Mouse (Mus musculus): ENCODE results near the gene Hoxb7. TPM values are rescaled to one million over a fixed set of nuclear protein-coding genes. Genes with fewer than 3 reads are reported as not detected.
A peak's percentile ranks its signal among the peaks of the same experiment; 100 is the strongest.

The Hoxb7 gene
- polyA plus RNA-seq, 1 experiment, result 15.5 TPM

- Histone ChIP-seq H3K27me3 (replicated peaks; ENCODE audit: control insufficient read depth, insufficient read depth, low read length) (no peaks in the 10 kb centered on the region), H3K4me1 (ENCODE audit: control insufficient read depth, insufficient read depth, low read length) (peaks cover 17% of the 10 kb centered on the region; the same call in 1 of the 2 replicates), H3K36me3 (ENCODE audit: control insufficient read depth, insufficient read depth, low read length) (no peaks in the 10 kb centered on the region), H3K4me3 (ENCODE audit: insufficient read depth, low read depth, low read length) (peak overlapping the region; percentile 95), H3K27ac (ENCODE audit: insufficient read depth, low read depth, low read length) (peak overlapping the region; percentile 99)
- DNase-seq, result peak; percentile 76
- TF ChIP-seq POLR2A (IDR thresholded peaks at IDR 0.05; ENCODE audit: low read depth, low read length) (no peak), CTCF (conservative IDR thresholded peaks at IDR 0.05; ENCODE audit: insufficient read depth, insufficient read length, low read depth, low read length) (no peak)
- under 1% methylated on average over 12 of the region's 12 CpGs for WGBS
Measured at GRCm38 (mm10) chr11:96292565-96293301, 6.3 kb downstream of the Hoxb7 start.

- peak; percentile 62 for DNase-seq
- Histone ChIP-seq H3K36me3 (ENCODE audit: control insufficient read depth, insufficient read depth, low read length) (no peaks in the 10 kb centered on the region), H3K4me3 (ENCODE audit: insufficient read depth, low read depth, low read length) (peak overlapping the region; percentile 95), H3K27ac (ENCODE audit: insufficient read depth, low read depth, low read length) (peak overlapping the region; percentile 99), H3K4me1 (ENCODE audit: control insufficient read depth, insufficient read depth, low read length) (peaks cover 10% of the 10 kb centered on the region; the same call in 1 of the 2 replicates), H3K27me3 (replicated peaks; ENCODE audit: control insufficient read depth, insufficient read depth, low read length) (no peaks in the 10 kb centered on the region)
- WGBS, result under 1% methylated on average over 22 of the region's 22 CpGs
- no peak for TF ChIP-seq POLR2A (IDR thresholded peaks at IDR 0.05; ENCODE audit: low read depth, low read length)
- no peak for TF ChIP-seq CTCF (conservative IDR thresholded peaks at IDR 0.05; ENCODE audit: insufficient read depth, insufficient read length, low read depth, low read length)
Measured at GRCm38 (mm10) chr11:96293302-96293921, 7.0 kb downstream of the Hoxb7 start.

GRCm38 (mm10) chr11:96294245-96295091, 8.0 kb downstream of the Hoxb7 start:
- Histone ChIP-seq H3K4me3 (ENCODE audit: insufficient read depth, low read depth, low read length) (peak overlapping the region; percentile 95), H3K27ac (ENCODE audit: insufficient read depth, low read depth, low read length) (peak overlapping the region; percentile 83), H3K36me3 (ENCODE audit: control insufficient read depth, insufficient read depth, low read length) (no peaks in the 10 kb centered on the region), H3K27me3 (replicated peaks; ENCODE audit: control insufficient read depth, insufficient read depth, low read length) (no peaks in the 10 kb centered on the region), H3K4me1 (ENCODE audit: control insufficient read depth, insufficient read depth, low read length) (peaks cover 7% of the 10 kb centered on the region; the same call in 1 of the 2 replicates)
- no peak for TF ChIP-seq POLR2A (IDR thresholded peaks at IDR 0.05; ENCODE audit: low read depth, low read length)
- TF ChIP-seq CTCF (conservative IDR thresholded peaks at IDR 0.05; ENCODE audit: insufficient read depth, insufficient read length, low read depth, low read length), result peak; percentile 79
- WGBS, result under 1% methylated on average over 32 of the region's 32 CpGs
- peak; percentile 95 for DNase-seq

GRCm38 (mm10) chr11:96295092-96295835, 8.8 kb downstream of the Hoxb7 start:
- Histone ChIP-seq H3K27me3 (replicated peaks; ENCODE audit: control insufficient read depth, insufficient read depth, low read length) (no peaks in the 10 kb centered on the region), H3K36me3 (ENCODE audit: control insufficient read depth, insufficient read depth, low read length) (no peaks in the 10 kb centered on the region), H3K27ac (ENCODE audit: insufficient read depth, low read depth, low read length) (peak overlapping the region; percentile 90), H3K4me3 (ENCODE audit: insufficient read depth, low read depth, low read length) (peak overlapping the region; percentile 95), H3K4me1 (ENCODE audit: control insufficient read depth, insufficient read depth, low read length) (peaks cover 7% of the 10 kb centered on the region; the same call in 1 of the 2 replicates)
- TF ChIP-seq POLR2A (IDR thresholded peaks at IDR 0.05; ENCODE audit: low read depth, low read length), result no peak
- no peak for TF ChIP-seq CTCF (conservative IDR thresholded peaks at IDR 0.05; ENCODE audit: insufficient read depth, insufficient read length, low read depth, low read length)
- peak; percentile 95 for DNase-seq
- under 1% methylated on average over 30 of the region's 30 CpGs for WGBS

- no peak overlapping the region for H3K4me3 ChIP-seq (ENCODE audit: insufficient read depth, low read depth, low read length)
- 0 out of 2 replicates have a peak overlapping the region, but pooled peaks have one; percentile 18 for H3K27ac ChIP-seq (ENCODE audit: insufficient read depth, low read depth, low read length)
- WGBS, result 50% methylated on average over 2 of the region's 2 CpGs
- no peak for DNase-seq
- H3K4me1 ChIP-seq (ENCODE audit: control insufficient read depth, insufficient read depth, low read length), result peaks cover 4% of the 10 kb centered on the region; the same call in 1 of the 2 replicates
- H3K27me3 ChIP-seq (replicated peaks; ENCODE audit: control insufficient read depth, insufficient read depth, low read length), result no peaks in the 10 kb centered on the region
- peaks cover 2% of the 10 kb centered on the region; the same call in 1 of the 2 replicates for H3K36me3 ChIP-seq (ENCODE audit: control insufficient read depth, insufficient read depth, low read length)
- TF ChIP-seq CTCF (conservative IDR thresholded peaks at IDR 0.05; ENCODE audit: insufficient read depth, insufficient read length, low read depth, low read length), result no peak
- TF ChIP-seq POLR2A (IDR thresholded peaks at IDR 0.05; ENCODE audit: low read depth, low read length), result no peak
Measured at GRCm38 (mm10) chr11:96296997-96297396, 10.6 kb downstream of the Hoxb7 start.

GRCm38 (mm10) chr11:96297428-96297827, 11.0 kb downstream of the Hoxb7 start:
- Histone ChIP-seq H3K27me3 (replicated peaks; ENCODE audit: control insufficient read depth, insufficient read depth, low read length) (no peaks in the 10 kb centered on the region), H3K36me3 (ENCODE audit: control insufficient read depth, insufficient read depth, low read length) (peaks cover 2% of the 10 kb centered on the region; the same call in 1 of the 2 replicates), H3K27ac (ENCODE audit: insufficient read depth, low read depth, low read length) (0 out of 2 replicates have a peak overlapping the region, but pooled peaks have one; percentile 18), H3K4me1 (ENCODE audit: control insufficient read depth, insufficient read depth, low read length) (peaks cover 4% of the 10 kb centered on the region; the same call in 1 of the 2 replicates), H3K4me3 (ENCODE audit: insufficient read depth, low read depth, low read length) (no peak overlapping the region)
- no peak for DNase-seq
- WGBS, result 48% methylated on average over 3 of the region's 3 CpGs
- TF ChIP-seq POLR2A (IDR thresholded peaks at IDR 0.05; ENCODE audit: low read depth, low read length) (no peak), CTCF (conservative IDR thresholded peaks at IDR 0.05; ENCODE audit: insufficient read depth, insufficient read length, low read depth, low read length) (no peak)
